Mouse (Mus musculus): ENCODE data around the gene Mrpl12.

GRCm38 (mm10) chr11:120445475-120445874 is 38.9 kb upstream of the Mrpl12 start:
- TF ChIP-seq RCOR1 (conservative IDR thresholded peaks at IDR 0.05; ENCODE audit: low read depth, low read length) (no peak), CTCF (conservative IDR thresholded peaks at IDR 0.05 in 1 of 2, IDR thresholded peaks at IDR 0.05 in 1 of 2; ENCODE audit: low read depth in 2 of 2, low read length in 2 of 2) (no peak), POLR2A (IDR thresholded peaks at IDR 0.05; ENCODE audit: low read depth, low read length) (no peak), NRF1 (IDR thresholded peaks at IDR 0.05; ENCODE audit: low read depth, low read length) (no peak), MEF2A (IDR thresholded peaks at IDR 0.05; ENCODE audit: borderline replicate concordance, low read depth, low read length) (no peak), EP300 (IDR thresholded peaks at IDR 0.05; ENCODE audit: low read length) (no peak), JUN (IDR thresholded peaks at IDR 0.05; ENCODE audit: insufficient read depth, low read depth, low read length) (no peak), MAZ (IDR thresholded peaks at IDR 0.05; ENCODE audit: low read depth, low read length) (no peak), USF1 (IDR thresholded peaks at IDR 0.05; ENCODE audit: low read depth, low read length) (no peak), POLR2AphosphoS2 (IDR thresholded peaks at IDR 0.05; ENCODE audit: low read depth, low read length) (no peak), ETS1 (conservative IDR thresholded peaks at IDR 0.05; ENCODE audit: low read depth, low read length) (no peak), E2F4 (IDR thresholded peaks at IDR 0.05; ENCODE audit: insufficient replicate concordance, low read depth, low read length) (no peak)
